In genomic region chr13:119754635-119755020, GRCm38 (mm10) we compare ENCODE assay signal across 9 mouse cellular contexts. TPM values are rescaled to one million over a fixed set of nuclear protein-coding genes. Genes with fewer than 3 reads are reported as not detected.
DNase-seq lines count a peak whose midpoint lies in the region; ATAC-seq and TF ChIP-seq lines count a peak whose summit lies in the region.
"Had no signal": no experiment of that assay in that cellular context is flagged by ENCODE, and none has a peak within 500 bp of the region (broad histone marks: within the 10 kb centered on the region; RNA-seq: fewer than 3 reads in every experiment).

No protein-coding gene starts in this region.

- no peak overlapping the region for H3K27ac ChIP-seq in kidney, embryonic 15.5 days
- H3K27ac ChIP-seq in cortical plate, adult 2 months (ENCODE audit: insufficient read depth, low read length): peak overlapping the region; percentile 80; the same call in 1 of the 2 replicates
- H3K27ac ChIP-seq in hindbrain, embryonic 16.5 days (ENCODE audit: low read depth, low read length): peak overlapping the region; percentile 88
- H3K27ac ChIP-seq in midbrain, postnatal 0 days (ENCODE audit: low read depth, low read length): peak overlapping the region; percentile 86; the same call in 1 of the 2 replicates

- H3K9me3 ChIP-seq in kidney, embryonic 15.5 days (replicated peaks): no peaks in the 10 kb centered on the region
- no peaks in the 10 kb centered on the region for H3K9me3 ChIP-seq in hindbrain, embryonic 16.5 days (ENCODE audit: control insufficient read depth, low read length)
- no peaks in the 10 kb centered on the region for H3K9me3 ChIP-seq in midbrain, postnatal 0 days (ENCODE audit: low read length)

- H3K9ac ChIP-seq in kidney, embryonic 15.5 days: no peak overlapping the region
- peak overlapping the region; percentile 88 for H3K9ac ChIP-seq in hindbrain, embryonic 16.5 days (ENCODE audit: low read depth, low read length)
- peak overlapping the region; percentile 87 for H3K9ac ChIP-seq in midbrain, postnatal 0 days (replicated peaks; ENCODE audit: low read length, poor library complexity, severe bottlenecking)

- H3K4me1 ChIP-seq in kidney, embryonic 15.5 days: peaks cover 15% of the 10 kb centered on the region
- H3K4me1 ChIP-seq in cortical plate, adult 2 months (ENCODE audit: control insufficient read depth, insufficient read depth, low read length): peaks cover 2% of the 10 kb centered on the region; the same call in 1 of the 2 replicates
- peaks cover 9% of the 10 kb centered on the region for H3K4me1 ChIP-seq in hindbrain, embryonic 16.5 days (ENCODE audit: control insufficient read depth, insufficient read depth, low read depth, low read length)
- peaks cover 8% of the 10 kb centered on the region; the same call in 1 of the 2 replicates for H3K4me1 ChIP-seq in midbrain, postnatal 0 days (ENCODE audit: insufficient read depth, low read length)

- peak overlapping the region; percentile 79 for H3K4me2 ChIP-seq in kidney, embryonic 15.5 days
- peak overlapping the region; percentile 90 for H3K4me2 ChIP-seq in hindbrain, embryonic 16.5 days (ENCODE audit: low read length)
- H3K4me2 ChIP-seq in midbrain, postnatal 0 days (ENCODE audit: low read depth, low read length, poor library complexity, severe bottlenecking): peak overlapping the region; percentile 89

- no peak for ATAC-seq in kidney, embryonic 15.5 days (replicated peaks; ENCODE audit: low FRiP score)
- no peak for ATAC-seq in hindbrain, embryonic 16.5 days
- no peak for ATAC-seq in midbrain, postnatal 0 days (ENCODE audit: low FRiP score)

- no peak for DNase-seq in kidney, adult 18-20 months
- peak; percentile 8 for DNase-seq in midbrain, postnatal 0 days (ENCODE audit: low spot score)
- DNase-seq in spleen, postnatal 36 days (ENCODE audit: low spot score in 2 of 2): no peak
- DNase-seq in layer of hippocampus, adult 18-20 months (ENCODE audit: low spot score in 2 of 2): no peak
- no peak for DNase-seq in MN1 (ENCODE audit: low spot score)
- DNase-seq: lung, postnatal 36 days had no signal

- no peaks in the 10 kb centered on the region for H3K36me3 ChIP-seq in kidney, embryonic 15.5 days
- H3K36me3 ChIP-seq in hindbrain, embryonic 16.5 days (ENCODE audit: control insufficient read depth, insufficient read depth, low read length): no peaks in the 10 kb centered on the region
- H3K36me3 ChIP-seq in midbrain, postnatal 0 days (ENCODE audit: insufficient read depth, low read length): no peaks in the 10 kb centered on the region

- no peaks in the 10 kb centered on the region for H3K27me3 ChIP-seq in kidney, embryonic 15.5 days
- no peaks in the 10 kb centered on the region for H3K27me3 ChIP-seq in hindbrain, embryonic 16.5 days (replicated peaks; ENCODE audit: control insufficient read depth, insufficient read depth, low read length)
- no peaks in the 10 kb centered on the region for H3K27me3 ChIP-seq in midbrain, postnatal 0 days (ENCODE audit: insufficient read depth, low read length)

- TF ChIP-seq POLR2A in cortical plate, adult 2 months (IDR thresholded peaks at IDR 0.05; ENCODE audit: extremely low read depth, insufficient read depth, low read length): no peak

- peak overlapping the region; percentile 52 for H3K4me3 ChIP-seq in kidney, embryonic 15.5 days (replicated peaks)
- peak overlapping the region; percentile 84 for H3K4me3 ChIP-seq in cortical plate, adult 2 months (ENCODE audit: insufficient read depth, low read length)
- peak overlapping the region; percentile 70 for H3K4me3 ChIP-seq in hindbrain, embryonic 16.5 days (ENCODE audit: low read length)
- H3K4me3 ChIP-seq in midbrain, postnatal 0 days (ENCODE audit: low read depth, low read length): peak overlapping the region; percentile 77

- TF ChIP-seq CTCF in cortical plate, adult 2 months (IDR thresholded peaks at IDR 0.05; ENCODE audit: extremely low read depth, insufficient read depth, low read length): no peak
- TF ChIP-seq CTCF in midbrain, postnatal 0 days (IDR thresholded peaks at IDR 0.05): no peak

- 20% methylated on average over 3 of the region's 3 CpGs for WGBS in kidney, embryonic 15.5 days
- 21% methylated on average over 3 of the region's 3 CpGs for WGBS in hindbrain, embryonic 16.5 days
- WGBS in midbrain, postnatal 0 days: 21% methylated on average over 3 of the region's 3 CpGs

RNA-seq across cellular contexts. Expression of gene Nim1k, which starts 1.1 kb away (rescaled TPM):
- polyA plus RNA-seq in kidney, embryonic 15.5 days (2015; fragmentation: Nextera tagmentation; extraction: Ambion mirVana): 1.1 TPM in 2 replicates
- polyA plus RNA-seq in cortical plate, adult 2 months (2012; rRNA removed): 7.0 and 7.4 TPM in 2 replicates
- 6.7 and 7.5 TPM in 2 replicates for polyA plus RNA-seq in hindbrain, embryonic 16.5 days (2015; fragmentation: Nextera tagmentation; extraction: Ambion mirVana)
- total RNA-seq in midbrain, postnatal 0 days (2014; rRNA removed): 9.5 and 10.3 TPM in 2 replicates
- polyA plus RNA-seq in midbrain, postnatal 0 days (2015; fragmentation: Nextera tagmentation; extraction: Ambion mirVana): 8.6 and 8.7 TPM in 2 replicates
- 10 to 100 TPM; 12.3 to 13.8 TPM for total RNA-seq in layer of hippocampus, adult 18-20 months (2021)

RNA-seq across cellular contexts. Expression of gene Zfp131, which starts 36.1 kb away (rescaled TPM):
- polyA plus RNA-seq in kidney, embryonic 15.5 days (2015; fragmentation: Nextera tagmentation; extraction: Ambion mirVana): 37.0 and 37.3 TPM in 2 replicates
- 25.4 and 26.0 TPM in 2 replicates for polyA plus RNA-seq in cortical plate, adult 2 months (2012; rRNA removed)
- 26.9 and 27.1 TPM in 2 replicates for polyA plus RNA-seq in hindbrain, embryonic 16.5 days (2015; fragmentation: Nextera tagmentation; extraction: Ambion mirVana)
- total RNA-seq in midbrain, postnatal 0 days (2014; rRNA removed): 26.4 and 33.8 TPM in 2 replicates
- polyA plus RNA-seq in midbrain, postnatal 0 days (2015; fragmentation: Nextera tagmentation; extraction: Ambion mirVana): 22.3 and 25.9 TPM in 2 replicates
- 10 to 100 TPM; 42.3 to 42.8 TPM for total RNA-seq in layer of hippocampus, adult 18-20 months (2021)
